Mouse (Mus musculus) ES-Bruce4 (cell line): ENCODE results near the gene Spdl1.

Source experiments
- CTCF ChIP-seq: IDR thresholded peaks from one replicate; pipeline ENCODE4 v1.8.1; 2011; ENCODE audit warnings: low read depth, low read length
- EP300 ChIP-seq: IDR thresholded peaks from 2 replicates; pipeline ENCODE4 v1.6.1; 2011; ENCODE audit warnings: low read depth, low read length; ENCODE audit not compliant: insufficient read depth
- POLR2A ChIP-seq: IDR thresholded peaks from one replicate; pipeline ENCODE4 v1.8.1; 2011; ENCODE audit warnings: low read length; ENCODE audit not compliant: insufficient read depth

DNA sequence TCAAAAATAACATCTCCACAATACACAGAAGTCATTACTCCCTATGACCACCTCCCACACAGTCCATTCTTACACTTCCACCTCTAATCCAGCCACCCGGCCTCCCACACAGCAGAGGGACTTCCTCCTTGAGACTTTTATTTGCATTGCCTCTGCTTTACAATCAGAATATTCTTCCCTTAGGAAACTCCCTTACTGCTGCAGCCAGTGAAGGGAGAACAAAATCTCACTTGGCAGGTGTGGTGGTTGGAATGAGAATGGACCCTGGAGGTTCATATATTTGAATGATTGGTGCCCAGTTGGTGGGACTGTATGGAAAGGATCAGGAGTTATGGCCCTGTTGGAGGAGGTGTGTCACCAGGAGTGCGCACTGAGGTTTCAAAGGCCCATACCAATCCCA is 57.4 kb downstream of the Spdl1 start:
- no peak for TF ChIP-seq EP300
- no peak for TF ChIP-seq CTCF
- TF ChIP-seq POLR2A: no peak
